Mouse (Mus musculus) C2C12 (cell line): ENCODE results near the gene Wtip. TPM values are rescaled to one million over a fixed set of nuclear protein-coding genes. Genes with fewer than 3 reads are reported as not detected.
A peak's percentile ranks its signal among the peaks of the same experiment; 100 is the strongest.

Source experiments
- H3K27me3 ChIP-seq: one replicate; pipeline ENCODE4 v1.6.1; 2011; ENCODE audit not compliant: control insufficient read depth, insufficient read depth, insufficient read length
- H3K36me3 ChIP-seq: one replicate; pipeline ENCODE4 v1.6.1; 2011; ENCODE audit not compliant: control insufficient read depth, insufficient read depth
- H3K4me3 ChIP-seq: one replicate; pipeline ENCODE4 v1.5.1; 2011; ENCODE audit warnings: mild to moderate bottlenecking, control low read depth; ENCODE audit not compliant: poor library complexity, insufficient read depth, severe bottlenecking
- H3K79me2 ChIP-seq: one replicate; pipeline ENCODE4 v1.6.1; 2011; ENCODE audit not compliant: control insufficient read depth, insufficient read depth
- H3K79me3 ChIP-seq: one replicate; pipeline ENCODE4 v1.6.1; 2011; ENCODE audit warnings: low read depth, control low read depth
- H3ac ChIP-seq: one replicate; pipeline ENCODE3; 2011; ENCODE audit warnings: low read depth; ENCODE audit not compliant: control insufficient read depth, insufficient read length
- CEBPB ChIP-seq: IDR thresholded peaks from one replicate; pipeline ENCODE4 v1.6.1; 2011; ENCODE audit warnings: low read depth, mild to moderate bottlenecking, control low read depth, moderate library complexity
- CTCF ChIP-seq: IDR thresholded peaks from one replicate; pipeline ENCODE4 v1.5.1; 2011; ENCODE audit not compliant: control insufficient read depth, insufficient read depth, insufficient read length
- FOSL1 ChIP-seq: IDR thresholded peaks from one replicate; pipeline ENCODE4 v1.8.0; 2011; ENCODE audit warnings: mild to moderate bottlenecking, low read length; ENCODE audit not compliant: poor library complexity, insufficient read depth, severe bottlenecking
- MAX ChIP-seq: IDR thresholded peaks from one replicate; pipeline ENCODE4 v1.6.1; 2011; ENCODE audit warnings: mild to moderate bottlenecking, control low read depth
- MYOD1 ChIP-seq: IDR thresholded peaks from one replicate; pipeline ENCODE4 v1.6.1; 2011; ENCODE audit warnings: low read depth; ENCODE audit not compliant: control insufficient read depth, insufficient read length
- MYOG ChIP-seq: IDR thresholded peaks from one replicate; pipeline ENCODE4 v1.6.1; 2011; ENCODE audit not compliant: control insufficient read depth, insufficient read length; ENCODE audit errors: extremely low read depth
- USF1 ChIP-seq: IDR thresholded peaks from one replicate; pipeline ENCODE4 v1.6.1; 2011; ENCODE audit warnings: low read depth, mild to moderate bottlenecking, control low read depth, moderate library complexity
- polyA plus RNA-seq: library from polyadenylated mRNA; unstranded; fragments of >200 nt; fragmentation: generic; extraction: Trizol; gene quantifications from one replicate; pipeline ENCODE4 v1.2.1, GENCODE M21; 2012; ENCODE audit warnings: missing spikeins

The Wtip gene
- polyA plus RNA-seq, 1 experiment: 34.2 TPM

GRCm38 (mm10) chr7:34147193-34147592 is 14.1 kb upstream of the Wtip start:
- H3K27me3 ChIP-seq: no peaks in the 10 kb centered on the region
- peaks cover 2% of the 10 kb centered on the region for H3K79me3 ChIP-seq
- TF ChIP-seq FOSL1 (no peak), CEBPB (no peak)
- peaks cover 13% of the 10 kb centered on the region for H3K79me2 ChIP-seq
- H3K4me3 ChIP-seq: no peak overlapping the region
- no peak overlapping the region for H3ac ChIP-seq
- H3K36me3 ChIP-seq: peaks cover 94% of the 10 kb centered on the region

- TF ChIP-seq USF1: no peak
- no peak for TF ChIP-seq MYOG
- TF ChIP-seq FOSL1: no peak
- no peak for TF ChIP-seq MAX
- TF ChIP-seq CEBPB: no peak
- Histone ChIP-seq H3ac (no peak overlapping the region), H3K79me3 (no peaks in the 10 kb centered on the region), H3K79me2 (no peaks in the 10 kb centered on the region), H3K4me3 (no peak overlapping the region), H3K36me3 (peaks cover 64% of the 10 kb centered on the region), H3K27me3 (no peaks in the 10 kb centered on the region)
These were observed 8.1 kb upstream of the Wtip start for GRCm38 (mm10) chr7:34141123-34141522.

- Histone ChIP-seq H3K36me3 (peaks cover 48% of the 10 kb centered on the region), H3K79me2 (no peaks in the 10 kb centered on the region), H3K4me3 (no peak overlapping the region), H3K79me3 (no peaks in the 10 kb centered on the region), H3K27me3 (no peaks in the 10 kb centered on the region), H3ac (no peak overlapping the region)
- TF ChIP-seq CEBPB: no peak
- TF ChIP-seq USF1: no peak
- no peak for TF ChIP-seq MYOD1
- no peak for TF ChIP-seq CTCF
- no peak for TF ChIP-seq MAX
- no peak for TF ChIP-seq FOSL1
- no peak for TF ChIP-seq MYOG
These were observed 6.4 kb upstream of the Wtip start for GRCm38 (mm10) chr7:34139493-34139892.

GRCm38 (mm10) chr7:34134336-34134735 is 1.3 kb upstream of the Wtip start:
- no peak overlapping the region for H3ac ChIP-seq
- TF ChIP-seq CEBPB (no peak), MAX (no peak), MYOD1 (no peak), FOSL1 (no peak), MYOG (no peak), USF1 (no peak), CTCF (no peak)
- H3K36me3 ChIP-seq: no peaks in the 10 kb centered on the region
- H3K79me3 ChIP-seq: peaks cover 5% of the 10 kb centered on the region
- H3K4me3 ChIP-seq: no peak overlapping the region
- peaks cover 6% of the 10 kb centered on the region for H3K79me2 ChIP-seq
- H3K27me3 ChIP-seq: no peaks in the 10 kb centered on the region

- no peak for TF ChIP-seq CTCF
- TF ChIP-seq MAX: no peak
- TF ChIP-seq CEBPB: no peak
- no peak for TF ChIP-seq FOSL1
- no peak for TF ChIP-seq MYOG
- TF ChIP-seq MYOD1: no peak
- no peak for TF ChIP-seq USF1
- Histone ChIP-seq H3K36me3 (no peaks in the 10 kb centered on the region), H3K4me3 (peak overlapping the region; percentile 39), H3K27me3 (no peaks in the 10 kb centered on the region), H3ac (peak overlapping the region; percentile 74), H3K79me3 (peaks cover 7% of the 10 kb centered on the region), H3K79me2 (peaks cover 16% of the 10 kb centered on the region)
These were observed 551 bp downstream of the Wtip start for GRCm38 (mm10) chr7:34132355-34133079.

- Histone ChIP-seq H3ac (no peak overlapping the region), H3K27me3 (no peaks in the 10 kb centered on the region), H3K79me3 (peaks cover 7% of the 10 kb centered on the region), H3K36me3 (no peaks in the 10 kb centered on the region), H3K79me2 (peaks cover 16% of the 10 kb centered on the region), H3K4me3 (peak overlapping the region; percentile 39)
- TF ChIP-seq FOSL1 (no peak), CEBPB (no peak), USF1 (no peak), CTCF (no peak), MYOD1 (no peak), MAX (no peak), MYOG (no peak)
These were observed 1.1 kb downstream of the Wtip start for GRCm38 (mm10) chr7:34131959-34132354.

DNA sequence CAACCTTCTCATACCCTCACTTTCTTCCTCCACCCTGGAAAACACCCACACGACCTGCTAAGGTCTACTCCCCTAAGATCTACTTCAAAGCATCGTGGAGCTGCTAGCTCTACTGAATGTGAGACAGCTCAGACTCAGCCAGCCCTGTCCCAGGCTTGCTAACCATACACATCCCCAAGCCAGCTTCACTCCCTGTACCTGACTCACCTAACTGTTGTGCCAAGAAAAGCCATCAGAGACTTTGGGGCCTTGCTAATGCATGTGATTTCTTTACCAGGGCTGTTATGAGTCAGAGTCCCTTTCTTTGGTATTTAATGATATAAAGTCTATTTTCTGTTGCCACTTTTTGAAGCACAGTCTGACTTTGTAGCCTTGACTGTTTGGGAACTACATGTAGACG is 1.9 kb downstream of the Wtip start:
- no peak for TF ChIP-seq MYOG
- no peak for TF ChIP-seq FOSL1
- TF ChIP-seq CEBPB: no peak
- TF ChIP-seq USF1: no peak
- TF ChIP-seq CTCF: no peak
- no peak for TF ChIP-seq MYOD1
- no peak for TF ChIP-seq MAX
- Histone ChIP-seq H3K36me3 (no peaks in the 10 kb centered on the region), H3K4me3 (no peak overlapping the region), H3K79me2 (peaks cover 23% of the 10 kb centered on the region), H3ac (no peak overlapping the region), H3K27me3 (no peaks in the 10 kb centered on the region), H3K79me3 (peaks cover 8% of the 10 kb centered on the region)
